Mouse (Mus musculus) urinary bladder, postnatal 25 days (tissue): ENCODE measurements around the gene Cfap65.

Experiments
- DNase-seq: peaks from one replicate; pipeline ENCODE4 v3.0.0; 2022; ENCODE audit warnings: low spot score

Cfap65 gene

DNA sequence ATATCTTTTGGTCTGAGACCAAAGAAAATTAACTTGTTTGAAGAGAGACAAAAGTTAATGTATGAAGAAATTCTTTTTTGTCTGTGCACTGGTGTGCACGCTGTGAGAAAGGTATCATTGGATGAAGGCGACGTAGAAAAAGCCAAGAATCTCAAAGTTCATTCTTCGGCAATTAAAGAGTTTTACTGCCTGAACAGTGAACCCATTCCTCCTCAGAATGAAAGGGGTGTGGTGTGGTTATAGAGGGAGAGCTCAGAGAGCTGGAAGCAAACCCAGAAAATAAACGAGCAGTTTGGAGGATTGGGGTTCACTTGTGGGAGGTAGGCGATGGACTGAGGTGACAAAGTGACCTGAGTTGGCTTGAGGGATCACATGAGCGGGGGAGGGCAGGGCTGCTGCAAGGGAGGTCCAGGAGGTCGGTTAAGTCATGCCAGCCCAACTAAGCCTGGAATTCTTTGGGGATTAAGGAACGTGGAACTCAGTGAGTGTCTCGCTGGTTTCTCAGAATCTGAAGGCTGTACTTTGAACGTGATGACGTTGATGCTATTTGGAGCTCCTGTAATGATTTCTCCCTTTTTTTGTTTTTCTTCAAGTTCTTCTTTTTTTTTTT is 927 bp upstream of the Cfap65 start:
- no peak for DNase-seq

DNA sequence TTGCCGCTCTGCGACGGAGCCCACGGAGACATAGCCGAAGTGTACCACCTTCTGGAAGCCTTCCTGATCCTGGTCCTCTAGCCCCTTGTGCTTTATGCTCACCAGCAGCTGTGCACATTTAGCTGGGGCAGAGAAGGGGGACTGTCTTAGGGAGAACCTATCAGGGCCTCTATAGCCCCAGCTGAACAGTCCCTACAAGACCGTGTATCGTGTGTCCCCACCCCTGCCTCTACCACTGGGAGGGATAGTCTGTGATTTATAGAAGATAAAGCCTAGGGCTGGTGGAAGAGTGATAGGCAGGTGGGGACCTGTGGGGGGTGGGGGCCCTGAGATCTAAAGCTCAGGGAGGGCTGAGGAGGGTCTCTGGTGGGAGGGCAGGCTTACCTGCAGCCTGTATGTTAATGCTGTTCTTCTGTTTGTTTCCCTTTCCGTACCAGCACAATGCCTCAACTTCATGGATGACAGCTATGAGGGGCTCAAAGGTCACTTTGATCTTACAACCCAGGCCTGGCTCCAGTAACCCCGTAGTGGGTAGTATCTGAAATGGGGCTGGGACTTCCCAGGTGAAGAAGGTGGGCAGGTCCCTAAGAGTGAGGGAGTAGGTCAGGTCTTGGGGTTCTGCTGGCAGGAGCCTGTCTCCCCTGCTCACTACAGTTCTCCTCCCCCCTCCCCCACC is 7.6 kb downstream of the Cfap65 start:
- no peak for DNase-seq

DNA sequence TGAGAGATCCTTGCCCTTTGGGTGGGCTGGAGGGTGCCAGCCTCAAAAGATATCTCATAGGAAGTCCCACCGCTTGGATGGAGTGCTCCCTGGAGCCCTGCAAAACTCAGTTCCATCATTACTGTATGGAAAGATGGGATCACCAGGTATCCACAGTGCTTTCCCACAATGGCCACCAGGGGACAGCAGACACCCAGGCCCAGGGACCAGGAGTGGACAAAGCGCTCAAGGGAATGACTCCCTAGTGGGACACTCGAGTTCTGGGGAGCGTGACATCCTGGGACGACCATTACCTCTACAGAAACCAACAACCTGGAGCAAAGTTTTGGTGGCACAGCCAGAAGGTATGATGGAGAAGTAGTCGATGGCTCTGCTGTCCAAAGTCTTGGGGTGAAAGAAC is 8.7 kb downstream of the Cfap65 start:
- peak; percentile 40 for DNase-seq

DNA sequence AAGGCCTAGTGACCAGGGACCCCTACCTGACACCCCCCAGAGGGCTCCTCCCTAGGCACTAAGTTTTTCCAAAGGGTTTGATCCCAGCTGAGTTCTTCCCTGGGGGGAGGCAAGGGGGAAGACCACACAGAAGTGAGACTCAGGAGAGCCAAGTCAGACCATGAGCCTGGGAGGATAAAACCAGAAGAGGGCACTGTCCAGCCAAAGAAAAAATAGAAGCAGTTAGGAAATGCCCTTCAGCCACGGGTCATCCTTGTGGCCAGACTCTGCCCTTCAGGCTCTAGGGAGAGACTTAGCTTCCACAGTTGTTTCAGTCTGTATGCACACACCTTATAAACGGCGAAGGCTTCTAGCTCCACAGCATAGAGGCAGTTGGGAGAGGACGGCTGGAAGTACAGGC is 10.9 kb downstream of the Cfap65 start:
- no peak for DNase-seq

DNA sequence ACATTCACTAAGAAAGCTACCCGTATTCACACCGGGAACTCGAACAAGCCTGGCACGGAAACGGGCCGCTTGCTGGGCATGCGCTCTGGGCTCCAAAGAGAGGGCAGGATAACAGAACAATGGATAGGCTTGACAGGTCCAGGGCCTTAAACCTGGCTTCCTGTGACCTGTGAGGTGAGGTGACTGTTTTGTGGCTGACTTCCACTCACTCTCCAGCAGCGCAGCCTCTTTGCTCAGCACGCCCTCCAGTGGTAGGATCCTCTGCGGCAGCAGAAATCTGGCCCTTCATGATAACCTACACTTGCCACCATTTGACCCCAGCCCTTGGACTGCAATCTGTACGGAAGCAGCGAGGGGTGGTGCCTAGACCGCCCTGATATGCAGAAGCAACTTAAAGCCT is 19.7 kb downstream of the Cfap65 start:
- DNase-seq: no peak

DNA sequence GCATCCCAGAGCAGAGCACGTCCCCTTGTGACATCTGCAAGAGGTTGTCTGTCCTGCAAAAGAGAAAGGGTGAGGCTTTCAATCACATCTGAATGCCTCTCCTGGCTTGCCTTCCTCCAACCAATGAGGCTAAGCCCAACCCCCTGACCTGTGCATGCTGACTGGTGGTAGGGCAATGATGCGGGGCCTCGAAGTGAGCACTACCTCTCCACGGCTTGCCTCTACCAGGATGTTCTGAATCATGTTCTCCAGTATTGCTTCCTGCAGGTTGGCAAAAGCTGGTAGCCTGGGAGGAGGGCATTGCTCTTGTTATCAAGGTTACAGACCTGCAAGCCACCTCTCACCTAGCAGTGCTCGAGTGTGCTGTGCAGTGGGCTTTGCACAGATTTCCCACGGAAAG is 33.2 kb downstream of the Cfap65 start:
- DNase-seq: no peak

DNA sequence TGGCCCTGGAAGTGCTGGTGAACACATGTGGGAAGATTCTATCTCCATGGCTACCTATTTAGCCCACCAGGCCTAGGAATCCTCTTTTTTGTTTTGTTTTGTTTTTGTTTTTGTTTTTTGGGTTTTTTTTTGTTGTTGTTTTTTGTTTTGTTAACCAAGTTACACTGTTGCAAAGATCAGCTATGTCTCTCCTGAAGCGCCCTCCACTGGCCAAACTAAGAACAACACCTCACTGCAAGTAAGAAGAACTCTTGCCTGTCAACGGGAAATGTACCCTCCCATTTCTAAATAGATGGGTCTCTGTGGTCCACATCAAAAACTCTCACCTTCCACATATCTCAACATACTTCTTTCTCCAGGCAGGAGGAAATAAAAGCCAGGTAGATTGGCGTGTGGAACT is 33.7 kb downstream of the Cfap65 start:
- peak; percentile 36 for DNase-seq

DNA sequence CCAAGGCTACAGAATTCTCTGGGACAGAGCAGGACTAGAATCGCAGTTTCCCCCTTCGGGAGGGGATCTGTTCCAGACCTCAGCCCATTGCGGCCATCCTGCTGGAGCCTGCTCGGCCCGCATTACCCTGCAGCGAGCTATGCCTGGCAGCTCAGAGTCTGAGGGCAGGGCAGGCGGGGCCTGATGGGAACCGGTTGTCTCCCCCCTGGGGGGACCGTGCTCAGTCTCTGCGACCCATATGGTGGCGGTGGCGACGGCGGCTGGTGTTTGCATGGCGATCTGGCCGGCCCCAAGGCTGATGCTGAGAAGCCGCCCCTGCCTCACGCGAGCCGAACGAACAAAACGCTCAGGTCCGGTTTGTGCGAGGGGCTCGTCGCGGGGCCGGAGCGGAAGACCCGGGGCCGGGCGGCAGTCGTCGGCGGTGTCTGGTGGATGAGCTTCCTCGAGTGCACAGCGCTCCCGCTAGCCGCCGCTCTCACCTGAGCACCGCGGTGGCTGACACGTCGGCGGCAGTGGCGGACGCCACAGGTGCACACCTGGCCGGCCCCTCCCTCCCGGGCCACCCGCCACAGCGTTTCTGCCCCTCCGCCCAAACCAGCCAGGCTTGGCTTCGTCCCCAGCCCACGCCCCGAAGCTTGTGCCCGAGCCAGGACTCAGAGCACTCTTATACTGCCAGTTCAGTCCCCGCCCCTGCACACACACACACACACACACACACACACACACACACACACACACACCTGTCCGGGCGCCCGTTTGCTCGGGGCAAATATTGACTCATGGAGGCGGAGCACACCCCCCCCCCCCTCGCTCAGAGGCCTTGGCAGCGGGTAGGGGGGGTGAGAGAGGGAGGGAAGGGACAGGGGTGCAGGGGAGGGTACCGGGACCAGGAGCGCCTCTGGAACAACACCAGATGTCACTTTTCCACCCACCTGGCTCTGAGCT is 34.8 kb downstream of the Cfap65 start:
- peak; percentile 42 for DNase-seq

DNA sequence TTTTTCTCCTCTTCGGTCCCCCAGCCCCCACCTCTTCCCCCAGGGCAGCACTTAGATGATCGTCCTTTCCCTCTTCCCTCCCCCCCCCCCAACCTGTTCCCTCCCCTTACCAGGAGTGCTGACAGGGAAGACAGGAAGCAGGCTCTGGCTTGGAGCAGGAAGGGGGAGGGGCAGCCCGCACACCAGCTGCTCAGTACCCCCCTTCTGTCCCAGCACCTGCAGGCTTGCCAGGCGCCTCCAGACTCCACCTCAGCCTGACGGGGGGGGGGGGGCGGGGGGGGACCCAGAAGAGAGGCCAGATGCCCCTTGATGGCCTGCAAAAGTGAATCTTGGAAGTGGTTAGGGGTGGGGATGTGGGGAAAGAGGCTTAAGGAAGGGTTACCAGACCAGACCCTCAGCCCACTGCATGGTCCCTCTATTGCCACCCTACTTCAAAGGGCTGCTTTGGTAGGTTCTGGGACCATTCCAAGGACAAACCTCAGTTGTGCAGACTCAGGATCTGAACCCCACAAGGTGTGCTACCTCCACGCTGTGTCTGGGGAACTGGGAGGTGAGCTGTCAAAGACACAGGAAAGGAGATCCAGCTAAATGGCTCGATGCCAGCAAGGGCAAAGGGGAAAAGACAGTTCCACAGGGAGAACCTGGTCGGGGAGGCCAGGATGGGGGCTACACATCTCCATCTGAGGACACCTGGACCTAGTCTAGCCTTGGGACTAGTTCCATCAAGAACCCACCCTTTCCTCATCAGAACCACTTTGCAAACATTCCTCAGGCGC is 36.6 kb downstream of the Cfap65 start:
- no peak for DNase-seq

DNA sequence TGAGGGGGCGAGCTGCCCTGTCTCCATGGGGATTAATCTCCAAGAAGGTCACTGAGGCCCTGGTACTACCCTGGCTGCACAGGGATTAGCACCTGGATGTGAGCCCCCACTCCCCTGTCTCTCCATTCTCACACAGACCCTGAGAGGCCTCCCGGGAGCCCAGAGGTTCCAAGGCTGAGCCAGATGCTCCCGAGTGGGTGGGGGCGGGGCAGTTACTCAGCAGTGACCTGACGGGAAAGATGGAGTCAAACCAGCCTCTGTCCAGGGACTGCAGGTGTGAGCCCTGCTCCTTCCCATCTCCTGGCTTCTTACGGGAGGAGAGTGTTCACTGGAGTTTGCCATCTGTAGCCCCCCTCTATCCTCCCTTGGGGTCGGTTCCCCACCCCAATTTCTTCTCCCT is 37.4 kb downstream of the Cfap65 start:
- no peak for DNase-seq

DNA sequence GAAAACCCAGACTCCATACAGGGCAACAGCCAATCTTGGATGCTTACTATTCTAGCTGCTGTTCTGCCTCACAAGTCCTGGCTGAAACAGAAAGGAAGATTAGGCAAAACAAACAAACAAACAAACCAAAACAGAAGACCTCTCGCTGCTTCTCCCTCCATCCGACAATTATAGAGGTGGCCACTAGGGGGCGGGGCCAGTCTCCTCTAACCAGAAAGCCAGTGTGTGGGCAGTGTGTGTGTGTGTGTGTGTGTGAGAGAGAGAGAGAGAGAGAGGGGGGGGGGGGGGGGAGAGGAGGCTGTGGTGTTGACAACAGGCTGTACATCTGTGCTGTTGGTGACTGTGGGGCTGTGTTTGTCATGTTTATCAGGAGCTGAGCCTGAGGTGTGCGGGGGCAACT is 40.4 kb downstream of the Cfap65 start:
- DNase-seq: peak; percentile 46

DNA sequence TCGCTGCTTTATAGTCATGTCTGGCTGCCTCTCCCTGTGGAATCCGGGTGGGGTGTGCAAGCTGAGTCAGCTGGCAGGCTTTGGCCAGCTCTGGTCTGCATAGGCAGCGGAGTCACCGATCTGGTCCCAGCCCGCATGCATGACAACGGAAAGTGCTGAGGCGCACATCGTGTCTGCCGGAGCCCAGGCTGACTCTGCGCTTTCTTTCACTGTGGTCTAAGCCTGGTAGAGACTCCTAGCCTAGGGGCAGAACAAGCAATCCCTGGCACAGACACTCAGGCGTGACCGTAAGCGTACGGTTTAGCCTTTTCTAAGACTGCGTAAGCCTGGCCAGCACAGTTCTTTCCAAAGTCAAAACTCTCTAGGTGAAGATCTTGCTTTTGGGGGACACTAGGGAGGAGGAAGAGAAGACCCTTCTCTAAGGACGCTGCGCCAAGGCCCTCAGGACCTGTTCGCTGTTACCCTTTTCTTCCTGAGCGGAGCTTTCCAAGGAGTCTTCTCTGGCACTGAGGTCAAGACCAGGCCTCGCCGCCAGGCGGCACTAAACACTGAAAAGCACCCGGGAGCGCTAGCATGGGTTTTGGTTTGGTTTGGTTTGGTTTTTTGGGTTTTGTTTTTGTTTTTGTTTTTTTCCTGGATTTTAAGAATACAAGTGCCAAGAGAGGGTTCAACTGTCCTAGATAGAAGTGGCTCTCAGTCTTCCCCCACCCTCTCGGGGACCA is 42.1 kb downstream of the Cfap65 start, which contains the start of gene Cryba2:
Cryba2 (minus strand) TSS at position 10 of the 722 bp plus-strand sequence.
- DNase-seq: peak; percentile 43

DNA sequence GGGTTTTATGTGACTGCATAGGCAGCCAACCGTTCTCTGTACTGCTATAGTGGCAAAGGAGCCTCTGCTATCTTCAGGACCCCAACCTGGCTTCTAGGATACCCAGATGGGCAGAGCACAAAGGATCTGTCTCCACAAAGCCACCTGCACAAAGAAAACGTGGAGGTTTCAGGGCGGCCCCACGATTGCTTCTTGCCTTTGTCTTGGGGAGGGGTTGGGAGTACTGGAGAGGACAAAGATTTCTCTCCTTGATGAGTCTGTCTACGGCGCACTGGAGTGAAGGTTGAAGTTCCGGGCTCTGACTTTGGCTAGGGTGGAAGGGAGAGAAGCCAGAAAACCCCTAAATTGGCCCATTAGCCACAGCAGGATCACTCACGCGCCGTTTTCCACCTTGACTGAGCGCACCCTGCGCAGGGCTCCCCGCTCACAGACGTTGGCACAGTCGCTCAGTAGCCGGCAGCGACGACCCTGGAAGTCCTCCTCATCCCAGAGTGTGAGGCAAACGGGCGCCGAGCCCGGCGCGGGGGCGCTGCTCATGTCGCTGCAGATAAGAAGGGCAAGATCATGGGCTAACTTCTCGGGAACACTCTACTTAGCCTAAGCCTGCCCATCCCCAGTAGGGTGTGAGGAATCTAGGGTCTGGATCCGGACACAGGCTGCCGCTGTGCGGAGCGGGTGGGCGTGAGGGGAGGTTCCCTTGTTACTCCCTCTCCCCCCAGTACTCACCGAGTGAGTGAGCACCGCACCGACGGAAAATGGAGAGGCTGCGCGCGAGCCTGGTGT is 42.9 kb downstream of the Cfap65 start:
- DNase-seq: no peak

DNA sequence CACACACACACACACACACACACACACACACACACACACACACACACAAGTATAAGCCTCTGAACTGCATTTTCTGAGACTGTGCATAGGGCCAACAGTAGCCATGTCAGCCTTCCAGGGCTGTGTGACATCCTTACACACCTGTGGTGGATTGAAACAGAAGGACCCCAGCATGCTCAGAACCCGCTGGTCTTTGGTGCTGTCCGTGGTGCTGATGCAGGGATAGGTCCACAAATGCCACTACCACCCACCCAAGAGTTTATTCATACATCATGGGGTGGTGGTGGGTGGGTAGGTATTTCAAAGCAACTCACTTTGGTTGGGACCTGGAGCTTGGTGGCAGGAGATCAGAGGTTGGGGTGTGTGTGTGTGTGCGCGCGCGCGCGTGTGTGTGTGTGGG is 43.9 kb downstream of the Cfap65 start:
- DNase-seq: peak; percentile 33

DNA sequence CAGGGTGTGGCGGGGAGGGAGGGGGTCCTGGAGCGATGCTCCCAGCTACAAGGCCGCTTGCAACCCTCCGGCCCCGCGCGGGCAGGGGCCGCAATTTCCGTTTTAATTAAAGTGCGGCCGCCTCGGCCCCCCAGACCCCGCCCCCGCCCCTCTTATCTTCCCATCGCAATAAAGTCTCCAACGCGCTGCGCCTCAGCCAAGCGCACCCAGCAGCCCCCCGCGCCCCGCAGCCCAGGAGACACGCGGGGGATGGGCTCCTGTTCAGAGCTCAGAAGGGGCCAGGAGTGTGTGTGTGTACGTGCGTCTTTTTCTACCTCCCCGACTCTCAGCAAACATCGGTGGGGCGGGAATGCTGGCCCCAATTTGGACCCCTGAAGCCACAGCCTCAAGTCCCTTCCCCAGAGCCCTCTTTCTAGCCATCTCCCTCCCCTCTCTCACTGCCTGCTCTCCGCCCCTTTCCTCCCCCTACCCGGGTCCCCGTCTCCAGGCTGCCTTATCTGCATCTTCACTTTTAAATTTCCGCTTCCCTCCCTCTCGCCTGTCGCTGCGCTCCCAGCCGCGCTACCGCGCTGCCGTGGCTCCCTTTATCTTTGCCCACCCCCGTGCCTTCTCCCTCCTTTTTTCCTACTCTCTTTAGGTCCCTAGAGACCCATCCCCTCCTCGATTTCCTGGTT is 49.9 kb downstream of the Cfap65 start, which contains the start of gene Fev:
Fev (minus strand) TSS at position 51 of the 674 bp plus-strand sequence.
- DNase-seq: no peak

DNA sequence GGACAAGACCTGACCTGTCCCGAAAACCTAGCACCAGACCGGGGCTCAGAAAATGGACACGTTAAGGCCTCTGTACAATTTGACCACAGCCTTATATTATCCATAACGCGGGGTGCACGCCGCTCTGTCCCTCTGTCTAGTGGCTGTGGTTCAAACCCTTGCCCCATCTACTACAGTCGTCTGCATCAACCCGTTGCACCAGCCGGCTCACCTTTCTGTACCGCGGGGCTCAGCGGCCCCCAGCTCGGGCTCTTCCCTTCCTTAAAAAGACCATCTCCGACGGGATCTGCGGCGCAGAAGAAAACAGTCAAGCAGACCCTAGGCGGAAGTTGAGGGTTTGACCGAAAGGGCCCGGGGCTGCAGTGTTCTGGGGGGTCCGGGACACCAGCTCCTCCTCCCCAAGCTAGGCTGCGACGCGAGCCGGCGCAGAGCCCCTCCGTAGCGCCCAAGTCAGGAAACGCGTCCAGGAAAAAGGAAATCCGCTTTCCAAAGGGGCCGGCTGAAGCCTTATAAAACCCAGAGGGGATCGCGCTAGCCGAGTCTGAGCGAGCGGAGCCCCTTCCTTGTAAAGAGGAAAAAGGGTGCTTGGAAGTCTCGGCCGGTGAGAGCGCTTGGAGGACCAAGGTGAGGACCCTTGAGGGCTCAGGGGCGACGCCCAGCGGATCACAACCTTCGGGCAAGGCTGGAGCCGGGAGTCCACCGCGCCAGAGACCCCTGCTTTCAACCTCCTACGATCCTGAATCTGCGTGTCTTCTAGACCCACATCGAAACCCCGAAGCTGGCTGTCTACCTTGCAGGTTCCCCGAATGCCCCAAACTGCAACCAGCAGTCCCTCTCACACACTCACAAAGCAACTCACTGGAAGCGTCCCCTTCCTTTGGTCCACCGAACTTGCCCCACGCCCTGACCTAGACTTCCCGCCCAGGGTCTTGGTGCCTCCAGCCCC is 50.9 kb downstream of the Cfap65 start:
- DNase-seq: no peak

DNA sequence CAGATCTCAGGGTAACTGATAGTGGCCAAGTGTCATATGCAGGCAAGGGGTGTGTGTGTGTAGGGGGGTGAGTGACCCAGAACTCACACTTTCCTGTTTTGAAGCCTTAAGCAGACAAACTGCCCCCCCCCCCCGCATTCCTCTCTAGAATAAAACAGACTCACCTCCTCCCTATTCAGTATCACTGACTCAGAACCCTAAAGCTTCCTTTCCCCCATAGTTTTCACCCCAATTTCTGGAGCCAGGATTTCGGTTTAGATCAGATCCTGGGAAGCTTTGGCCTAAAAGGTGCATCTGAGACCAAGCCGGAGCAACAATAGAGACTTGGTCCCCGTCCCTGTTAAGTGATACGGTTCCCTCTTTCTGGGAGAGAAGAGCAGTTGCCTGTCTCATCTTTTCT is 52.0 kb downstream of the Cfap65 start:
- no peak for DNase-seq

DNA sequence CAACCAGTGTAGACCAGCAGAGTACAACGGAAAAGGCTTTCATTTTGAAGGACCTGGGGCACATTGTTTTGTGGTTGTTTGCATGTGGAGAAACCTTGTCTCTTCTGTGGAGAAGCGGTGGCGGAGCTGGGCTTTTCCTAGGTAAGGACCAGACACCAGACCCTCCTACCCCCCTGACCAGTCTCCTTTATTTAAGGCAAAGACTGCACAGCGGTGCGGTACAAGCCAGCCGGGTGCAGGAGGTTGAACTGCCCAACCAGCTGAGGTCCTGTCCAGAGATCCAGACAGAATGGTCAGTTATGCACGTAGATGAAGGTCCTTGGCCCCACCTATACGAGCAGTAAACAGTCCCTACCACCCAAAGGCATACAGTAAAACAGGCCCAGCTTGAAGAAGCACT is 52.6 kb downstream of the Cfap65 start:
- DNase-seq: no peak
